Mouse (Mus musculus) adrenal gland, postnatal 36 days (tissue): Measurements from ENCODE around the gene Midn. TPM values are rescaled to one million over a fixed set of nuclear protein-coding genes. Genes with fewer than 3 reads are reported as not detected.
A peak's percentile ranks its signal among the peaks of the same experiment; 100 is the strongest.

Experiments
- DNase-seq, 2 experiments: peaks; one replicate each; pipeline ENCODE4 v3.0.0; 2021; ENCODE audit warnings: mixed read lengths in 1 of 2
- total RNA-seq, 2 experiments: library from RNA; stranded (reverse); gene quantifications; 2 replicates each; pipeline ENCODE4 v1.2.3; 2021

The Midn gene
- total RNA-seq, 2 experiments from 2014 or later: 104 to 188 TPM

GRCm38 (mm10) chr10:80129846-80130245, 18.2 kb upstream of the Midn start:
- DNase-seq: no peak

GRCm38 (mm10) chr10:80130403-80131031, 17.6 kb upstream of the Midn start:
- no peak for DNase-seq

GRCm38 (mm10) chr10:80131316-80131951, 16.6 kb upstream of the Midn start:
- peak; percentile 72 to 78 for DNase-seq

- DNase-seq: no peak
These were observed 16.1 kb upstream of the Midn start for GRCm38 (mm10) chr10:80131952-80132350.

GRCm38 (mm10) chr10:80133226-80133849, 14.7 kb upstream of the Midn start:
- DNase-seq: peak; percentile 40 to 61

- DNase-seq: peak in 1 of 2 experiments; percentile 53
These were observed 13.7 kb upstream of the Midn start for GRCm38 (mm10) chr10:80134421-80134820.

GRCm38 (mm10) chr10:80135161-80135560, 12.9 kb upstream of the Midn start:
- no peak for DNase-seq

GRCm38 (mm10) chr10:80135641-80136040, 12.4 kb upstream of the Midn start:
- no peak for DNase-seq

- DNase-seq: peak in 1 of 2 experiments; percentile 59
These were observed 11.7 kb upstream of the Midn start for GRCm38 (mm10) chr10:80136179-80136951.

- DNase-seq: peak in 1 of 2 experiments; percentile 56
These were observed 11.0 kb upstream of the Midn start for GRCm38 (mm10) chr10:80136952-80137625.

GRCm38 (mm10) chr10:80137626-80138552, 10.2 kb upstream of the Midn start:
- peak in 1 of 2 experiments; percentile 45 for DNase-seq

- peak; percentile 79 to 84 for DNase-seq
These were observed 9.3 kb upstream of the Midn start, which contains the start of gene Atp5d for GRCm38 (mm10) chr10:80138553-80139438. Gene Atp5d (plus strand): TSS chr10:80138632.

- no peak for DNase-seq
These were observed 8.7 kb upstream of the Midn start for GRCm38 (mm10) chr10:80139439-80139775.

- no peak for DNase-seq
These were observed 8.0 kb upstream of the Midn start for GRCm38 (mm10) chr10:80139975-80140665.

- no peak for DNase-seq
These were observed 7.4 kb upstream of the Midn start, which contains the start of gene Cbarp for GRCm38 (mm10) chr10:80140666-80141035. Gene Cbarp (minus strand): TSS chr10:80140835.

GRCm38 (mm10) chr10:80141243-80141642, 6.8 kb upstream of the Midn start:
- peak; percentile 98 for DNase-seq

GRCm38 (mm10) chr10:80141786-80142529, 6.1 kb upstream of the Midn start:
- peak; percentile 95 to 97 for DNase-seq

- no peak for DNase-seq
These were observed 5.5 kb upstream of the Midn start for GRCm38 (mm10) chr10:80142530-80142925.
